Mouse (Mus musculus): ENCODE results near the gene Med13l.

- TF ChIP-seq CTCF (IDR thresholded peaks at IDR 0.05; ENCODE audit: low read depth, low read length): no peak
- TF ChIP-seq POLR2A (IDR thresholded peaks at IDR 0.05; ENCODE audit: extremely low read depth, insufficient read depth, low read length): no peak
Measured at GRCm38 (mm10) chr5:118757396-118758301, 197.2 kb downstream of the Med13l start.

Data from liver, adult 2 months (tissue).